Mouse (Mus musculus): ENCODE measurements around the gene Klhl25.
A peak's percentile ranks its signal among the peaks of the same experiment; 100 is the strongest.
"Not testable (repeated sequence)": the region's sequence is repeated elsewhere in the genome, so short reads cannot be mapped to it uniquely, and the experiment has no call there.

The Klhl25 gene

GRCm38 (mm10) chr7:75879436-75879835 is 31.3 kb downstream of the Klhl25 start:
- not testable (repeated sequence) for DNase-seq

- no peak for DNase-seq
Measured at GRCm38 (mm10) chr7:75880236-75880635, 32.1 kb downstream of the Klhl25 start.

- peak; percentile 88 for DNase-seq
Measured at GRCm38 (mm10) chr7:75880650-75881049, 32.5 kb downstream of the Klhl25 start.

GRCm38 (mm10) chr7:75881376-75881775 is 33.3 kb downstream of the Klhl25 start:
- no peak for DNase-seq

- no peak for DNase-seq
Measured at GRCm38 (mm10) chr7:75881791-75882190, 33.7 kb downstream of the Klhl25 start.

- no peak for DNase-seq
Measured at GRCm38 (mm10) chr7:75891466-75891865, 43.4 kb downstream of the Klhl25 start.

- DNase-seq: no peak
Measured at GRCm38 (mm10) chr7:75892737-75893136, 44.6 kb downstream of the Klhl25 start.

- DNase-seq: no peak
Measured at GRCm38 (mm10) chr7:75893709-75894108, 45.6 kb downstream of the Klhl25 start.

- no peak for DNase-seq
Measured at GRCm38 (mm10) chr7:75897041-75897440, 48.9 kb downstream of the Klhl25 start.

GRCm38 (mm10) chr7:75899102-75899501 is 51.0 kb downstream of the Klhl25 start:
- DNase-seq: no peak

- DNase-seq: no peak
Measured at GRCm38 (mm10) chr7:75899517-75899916, 51.4 kb downstream of the Klhl25 start.

- no peak for DNase-seq
Measured at GRCm38 (mm10) chr7:75899954-75900353, 51.8 kb downstream of the Klhl25 start.

GRCm38 (mm10) chr7:75905145-75905544 is 57.0 kb downstream of the Klhl25 start:
- no peak for DNase-seq

- DNase-seq: peak; percentile 47
Measured at GRCm38 (mm10) chr7:75910035-75910651, 62.0 kb downstream of the Klhl25 start.

- DNase-seq: no peak
Measured at GRCm38 (mm10) chr7:75910652-75911035, 62.5 kb downstream of the Klhl25 start.

GRCm38 (mm10) chr7:75913952-75914351 is 65.8 kb downstream of the Klhl25 start:
- DNase-seq: peak; percentile 83

- DNase-seq: not testable (repeated sequence)
Measured at GRCm38 (mm10) chr7:75915550-75915949, 67.4 kb downstream of the Klhl25 start.

- DNase-seq: no peak
Measured at GRCm38 (mm10) chr7:75917662-75918061, 69.6 kb downstream of the Klhl25 start.

- DNase-seq: not testable (repeated sequence)
Measured at GRCm38 (mm10) chr7:75919745-75920144, 71.6 kb downstream of the Klhl25 start.

Data from kidney, postnatal 10 days (tissue).